Mouse (Mus musculus): ENCODE measurements around the gene Fancf.

The Fancf gene

DNA sequence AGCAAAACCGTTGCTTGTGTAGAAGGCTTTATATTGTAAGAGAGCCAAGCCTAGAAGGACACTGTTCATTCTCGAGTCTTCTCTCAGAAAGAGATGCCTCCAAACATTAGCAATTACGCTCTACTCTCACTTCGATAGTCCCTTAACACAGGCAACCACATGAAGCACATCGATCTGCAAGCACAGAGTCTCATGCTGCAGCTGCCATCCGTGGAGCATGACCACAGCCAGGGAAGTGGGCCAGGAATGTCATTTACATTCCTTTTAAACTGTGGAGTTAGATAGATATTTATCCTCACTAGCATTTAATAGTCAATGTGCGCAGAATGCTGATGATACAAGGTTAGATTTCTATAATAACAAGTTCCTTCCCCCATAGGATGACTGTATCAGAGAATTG, 21.6 kb downstream of the Fancf start:
- no peak for DNase-seq (ENCODE audit: low spot score)

DNA sequence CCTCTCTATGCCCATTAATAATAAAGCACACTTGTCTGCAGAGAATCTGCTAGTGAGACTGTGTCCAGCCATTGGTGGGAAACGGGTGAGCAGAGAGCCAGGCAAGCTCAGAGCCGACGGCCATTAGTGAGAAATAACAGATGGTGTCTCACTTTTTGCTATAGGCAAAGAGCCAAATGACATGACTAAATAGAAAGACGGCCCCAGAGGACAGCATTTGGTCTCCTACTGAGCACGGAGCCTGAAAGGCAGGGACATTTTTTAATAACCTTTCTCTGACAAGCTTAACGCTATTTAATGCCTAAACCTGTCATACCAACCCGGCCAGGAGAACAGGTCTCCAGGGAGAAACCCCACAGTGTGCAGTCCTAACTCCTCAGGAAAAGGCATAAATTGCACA, 30.1 kb downstream of the Fancf start:
- no peak for DNase-seq (ENCODE audit: low spot score)

GRCm38 (mm10) chr7:51823562-51824338, 38.3 kb downstream of the Fancf start:
- DNase-seq (ENCODE audit: low spot score): no peak

- no peak for DNase-seq (ENCODE audit: low spot score)
Observed at GRCm38 (mm10) chr7:51821467-51821866, 40.6 kb downstream of the Fancf start.

GRCm38 (mm10) chr7:51819891-51820290, 42.2 kb downstream of the Fancf start:
- DNase-seq (ENCODE audit: low spot score): no peak

- DNase-seq (ENCODE audit: low spot score): no peak
Observed at GRCm38 (mm10) chr7:51818251-51818974, 43.7 kb downstream of the Fancf start.

DNA sequence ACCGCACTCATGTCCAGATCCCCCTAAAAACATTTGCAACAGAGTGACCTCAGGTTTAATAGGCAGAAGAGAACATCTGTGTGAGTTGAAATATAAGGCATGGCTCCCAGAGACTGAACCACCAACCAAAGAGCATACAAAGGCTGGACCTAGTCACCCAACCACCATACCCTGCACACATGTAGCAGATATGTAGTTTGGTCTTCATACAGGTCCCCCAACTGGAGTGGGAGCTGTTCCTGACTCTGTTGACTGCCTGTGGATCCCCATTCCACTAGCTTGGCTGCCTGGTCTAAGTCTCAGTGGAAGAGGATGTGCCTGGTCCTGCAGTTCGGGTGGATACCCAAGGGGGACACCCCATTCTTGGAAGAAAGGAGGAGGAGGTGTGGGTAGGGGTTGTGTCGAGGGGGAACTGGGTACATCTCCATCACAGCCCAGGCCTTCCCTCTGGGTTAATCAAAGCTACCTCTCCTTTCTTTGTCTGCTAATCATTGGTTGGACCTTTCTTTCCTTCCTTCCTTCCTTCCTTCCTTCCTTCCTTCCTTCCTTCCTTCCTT, 45.7 kb downstream of the Fancf start:
- DNase-seq (ENCODE audit: low spot score): no peak

DNA sequence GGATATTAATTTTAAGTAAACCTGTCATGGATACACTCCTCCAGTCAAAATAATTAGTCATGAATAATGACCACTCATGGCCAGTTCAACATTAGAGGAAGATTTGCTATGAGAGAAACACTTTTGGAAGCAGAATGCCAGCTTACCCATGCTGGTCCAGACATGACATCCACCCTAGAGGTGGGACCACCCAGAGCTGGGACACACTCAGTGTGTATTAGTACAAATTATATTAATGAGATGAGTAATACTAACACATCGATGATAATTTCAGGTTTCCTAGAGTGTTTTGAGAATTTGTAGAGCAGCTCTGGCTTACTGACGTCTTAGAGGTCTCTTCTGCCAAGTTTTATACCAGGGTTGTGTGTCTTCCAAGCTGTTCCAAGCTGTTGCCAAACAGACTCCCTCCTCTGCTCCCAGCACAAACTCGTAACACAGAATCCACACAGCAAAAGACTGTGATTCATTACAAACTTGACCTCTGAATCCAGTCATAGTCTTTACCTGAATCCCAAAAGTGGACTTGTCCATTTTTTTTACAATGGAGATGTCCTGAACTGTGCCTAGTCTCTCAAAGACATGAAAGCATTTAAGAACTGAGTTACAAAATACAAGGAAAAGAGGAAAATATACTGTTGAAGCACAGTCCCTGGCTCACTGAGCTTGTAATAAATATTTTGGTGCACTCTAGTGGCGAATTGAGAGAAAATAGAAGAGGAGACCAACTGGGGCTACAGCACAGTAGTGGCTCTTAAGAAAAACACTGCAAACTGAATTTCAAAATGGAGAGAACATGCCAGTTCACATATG, 46.4 kb downstream of the Fancf start:
- DNase-seq (ENCODE audit: low spot score): no peak

Measured in c-Kit-positive CD71-positive TER-119-positive erythroid progenitor cells, embryonic 14.5 days (primary cell).